Mouse (Mus musculus): ENCODE measurements around the gene Ncapd2.

The Ncapd2 gene

GRCm38 (mm10) chr6:125137002-125137671 lies 54.4 kb downstream of the Ncapd2 start:
- in situ Hi-C loops (cut with MboI; ENCODE audit: low pct_unique_long_range_greater_than_20kb in 1 of 2, low sequenced_read_pairs in 2 of 2, unreplicated experiment in 1 of 2) = no loop called here

GRCm38 (mm10) chr6:125132470-125132869 lies 59.0 kb downstream of the Ncapd2 start:
- in situ Hi-C loops (cut with MboI; ENCODE audit: low pct_unique_long_range_greater_than_20kb in 1 of 2, low sequenced_read_pairs in 2 of 2, unreplicated experiment in 1 of 2) = no loop called here

- in situ Hi-C loops (cut with MboI; ENCODE audit: low pct_unique_long_range_greater_than_20kb in 1 of 2, low sequenced_read_pairs in 2 of 2, unreplicated experiment in 1 of 2) = no loop called here
These were observed 60.0 kb downstream of the Ncapd2 start, which contains the start of gene Nop2 for GRCm38 (mm10) chr6:125131302-125132156. Gene Nop2 (plus strand): TSS chr6:125131909.

GRCm38 (mm10) chr6:125129710-125130402 lies 61.6 kb downstream of the Ncapd2 start:
- in situ Hi-C loops (cut with MboI; ENCODE audit: low pct_unique_long_range_greater_than_20kb in 1 of 2, low sequenced_read_pairs in 2 of 2, unreplicated experiment in 1 of 2) = no loop called here

GRCm38 (mm10) chr6:125128724-125129123 lies 62.8 kb downstream of the Ncapd2 start:
- in situ Hi-C loops (cut with MboI; ENCODE audit: low pct_unique_long_range_greater_than_20kb in 1 of 2, low sequenced_read_pairs in 2 of 2, unreplicated experiment in 1 of 2) = no loop called here

GRCm38 (mm10) chr6:125119387-125119786 lies 72.1 kb downstream of the Ncapd2 start:
- in situ Hi-C loops (cut with MboI; ENCODE audit: low pct_unique_long_range_greater_than_20kb in 1 of 2, low sequenced_read_pairs in 2 of 2, unreplicated experiment in 1 of 2) = no loop called here

All from mouse embryonic stem cell (cell line).